Mouse (Mus musculus) liver, adult 2 months (tissue): ENCODE measurements around the gene Arfgap2.

Experiments
- CTCF ChIP-seq: fragments of 200-500 bp; IDR thresholded peaks from 2 replicates; pipeline ENCODE4 v1.5.1; 2011; ENCODE audit warnings: low read depth, low read length, control low read depth
- POLR2A ChIP-seq: fragments of 200-500 bp; IDR thresholded peaks from 2 replicates; pipeline ENCODE4 v1.6.1; 2011; ENCODE audit warnings: low read length, control low read depth; ENCODE audit not compliant: insufficient read depth; ENCODE audit errors: extremely low read depth

- no peak for TF ChIP-seq CTCF
- TF ChIP-seq POLR2A = no peak
Observed at GRCm38 (mm10) chr2:91269687-91270133, 4.9 kb downstream of the Arfgap2 start.
